Mouse (Mus musculus) brown adipose tissue, adult 24 weeks (tissue): ENCODE results near the gene Fzd4. TPM values are rescaled to one million over a fixed set of nuclear protein-coding genes. Genes with fewer than 3 reads are reported as not detected.

Experiments
- polyA plus RNA-seq: library from polyadenylated mRNA; stranded (reverse); fragments of >200 nt; gene quantifications from 2 replicates; pipeline ENCODE4 v1.2.4, GENCODE M21; 2012; ENCODE audit not compliant: missing spikeins, insufficient read depth, insufficient read length

Fzd4 gene
- polyA plus RNA-seq, 1 experiment, result 57.1 TPM

Other genes with a start within 250 kb of the Fzd4 start
- 128 and 134 TPM in 2 replicates for gene Tmem135, start 133 bp upstream of the Fzd4 start, polyA plus RNA-seq
- 20.7 and 20.8 TPM in 2 replicates for gene Prss23, start 122.8 kb downstream of the Fzd4 start, polyA plus RNA-seq
- gene Me3, start 228.0 kb downstream of the Fzd4 start, polyA plus RNA-seq, result 55.4 and 76.9 TPM in 2 replicates